Mouse (Mus musculus) midbrain, postnatal 0 days (tissue): ENCODE results near the gene Ddx20. TPM values are rescaled to one million over a fixed set of nuclear protein-coding genes. Genes with fewer than 3 reads are reported as not detected.

Experiments
- ATAC-seq: fragments of 200-750 bp; cut with Nextera tagmentation; 2 replicates; pipeline ENCODE4 v1.8.0; 2017; ENCODE audit warnings: moderate number of reproducible peaks, mild to moderate bottlenecking, moderate TSS enrichment, moderate library complexity; ENCODE audit not compliant: low FRiP score
- DNase-seq: peaks from one replicate; pipeline ENCODE4 v3.0.0-alpha.2; 2015; ENCODE audit warnings: low spot score
- H3K27ac ChIP-seq: fragments of 300-500 bp; sonication (generic); 2 replicates; pipeline ENCODE4 v1.5.1; 2014; ENCODE audit warnings: low read depth, mild to moderate bottlenecking, low read length, mixed read lengths
- H3K27me3 ChIP-seq: fragments of 300-500 bp; sonication (generic); 2 replicates; pipeline ENCODE4 v1.6.1; 2014; ENCODE audit warnings: low read length, control low read depth, mixed read lengths; ENCODE audit not compliant: insufficient read depth
- H3K36me3 ChIP-seq: fragments of 300-500 bp; sonication (generic); 2 replicates; pipeline ENCODE4 v1.6.1; 2014; ENCODE audit warnings: low read length, control low read depth, mixed read lengths; ENCODE audit not compliant: insufficient read depth
- H3K4me1 ChIP-seq: fragments of 300-500 bp; sonication (generic); 2 replicates; pipeline ENCODE4 v1.6.1; 2014; ENCODE audit warnings: mild to moderate bottlenecking, control low read depth, antibody characterized with exemption, low read length, mixed read lengths; ENCODE audit not compliant: insufficient read depth
- H3K4me2 ChIP-seq: fragments of 300-500 bp; sonication (generic); 2 replicates; pipeline ENCODE4 v1.6.1; 2014; ENCODE audit warnings: low read depth, mild to moderate bottlenecking, low read length, mixed read lengths; ENCODE audit not compliant: poor library complexity, severe bottlenecking
- H3K4me3 ChIP-seq: fragments of 300-500 bp; sonication (generic); 2 replicates; pipeline ENCODE4 v1.5.1; 2014; ENCODE audit warnings: low read depth, mild to moderate bottlenecking, low read length, moderate library complexity
- H3K9ac ChIP-seq: fragments of 300-500 bp; sonication (generic); replicated peaks from 2 replicates; pipeline ENCODE4 v1.6.1; 2014; ENCODE audit warnings: mild to moderate bottlenecking, low read length, moderate library complexity, mixed read lengths; ENCODE audit not compliant: poor library complexity, severe bottlenecking
- H3K9me3 ChIP-seq: fragments of 300-500 bp; sonication (generic); 2 replicates; pipeline ENCODE4 v1.6.1; 2016; ENCODE audit warnings: low read length, control low read depth
- CTCF ChIP-seq: IDR thresholded peaks from 2 replicates; pipeline ENCODE4 v1.5.1; 2016; ENCODE audit warnings: antibody characterized with exemption, mild to moderate bottlenecking
- WGBS: fragments of 180-500 bp; shearing (Covaris S2); extraction: QIAGEN DNeasy Blood & Tissue Kit; methylation state at CpG from one replicate; pipeline ENCODE4 v1.1.7; 2014; 5-methylcytosine and 5-hydroxymethylcytosine counted together
- polyA plus RNA-seq: library from polyadenylated mRNA; unstranded; fragments of >200 nt; fragmentation: Nextera tagmentation; extraction: Ambion mirVana; gene quantifications from 2 replicates; pipeline ENCODE4 v1.2.1, GENCODE M21; 2015
- total RNA-seq: library from RNA; depleted of rRNA; stranded (reverse); fragments of >200 nt; gene quantifications from 2 replicates; pipeline ENCODE4 v1.2.3, GENCODE M21; 2014; rRNA removed

The Ddx20 gene
- total RNA-seq (23.0 and 28.7 TPM in 2 replicates), polyA plus RNA-seq (16.5 TPM in 2 replicates)

DNA sequence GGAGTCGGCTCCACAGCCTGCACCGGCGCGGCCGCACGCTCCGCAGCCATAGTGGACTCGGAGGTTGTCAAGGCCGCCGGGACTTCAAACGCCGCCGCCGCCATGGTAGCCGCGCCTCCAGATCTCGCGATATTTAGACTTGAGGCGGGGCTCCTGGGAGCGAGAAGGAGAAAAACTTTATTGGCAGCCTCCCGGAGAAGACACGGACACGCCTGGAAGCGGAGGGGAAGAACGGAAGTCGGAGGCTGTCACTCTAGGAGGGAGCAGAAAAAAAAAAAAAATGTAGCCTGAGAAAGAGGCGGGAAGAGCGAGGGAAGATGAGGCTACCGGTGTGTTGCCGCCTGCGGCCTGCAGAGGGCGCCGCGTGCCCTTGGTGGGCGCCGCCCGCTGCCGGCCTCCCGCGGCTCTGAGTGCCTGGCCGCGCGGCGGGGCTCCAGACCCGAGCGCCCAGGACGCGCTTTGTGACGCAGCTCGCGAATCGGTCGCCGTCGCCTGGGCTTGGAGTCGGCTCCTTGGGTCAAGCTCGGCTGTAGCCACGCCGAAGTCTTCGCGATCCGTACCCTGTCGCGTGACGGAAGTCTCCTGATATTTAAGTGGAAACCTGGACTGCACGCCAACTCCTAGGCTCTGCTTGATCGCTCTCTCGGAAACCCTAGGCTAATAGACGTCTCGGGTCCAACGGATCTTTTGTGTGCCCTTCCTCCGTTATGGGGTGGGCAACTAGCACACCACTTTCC, at the start of gene Ddx20:
Gene Ddx20 (minus strand): TSS at position 251 of the 737 bp plus-strand sequence.
- Histone ChIP-seq H3K9me3 (no peaks in the 10 kb centered on the region), H3K27ac (peak within 1 kb of the TSS; percentile 64; the same call in 1 of the 2 replicates), H3K4me1 (no peaks in the 10 kb centered on the region), H3K4me3 (peak within 1 kb of the TSS; percentile 60), H3K36me3 (peaks cover 5% of the 10 kb centered on the region; the same call in 1 of the 2 replicates), H3K9ac (peak within 1 kb of the TSS; percentile 68), H3K4me2 (peak within 1 kb of the TSS; percentile 59), H3K27me3 (no peaks in the 10 kb centered on the region)
- DNase-seq (peak; percentile 99), ATAC-seq (peak; percentile 97)
- TF ChIP-seq CTCF, result peak; percentile 74
- under 1% methylated on average over 70 of the region's 72 CpGs for WGBS

DNA sequence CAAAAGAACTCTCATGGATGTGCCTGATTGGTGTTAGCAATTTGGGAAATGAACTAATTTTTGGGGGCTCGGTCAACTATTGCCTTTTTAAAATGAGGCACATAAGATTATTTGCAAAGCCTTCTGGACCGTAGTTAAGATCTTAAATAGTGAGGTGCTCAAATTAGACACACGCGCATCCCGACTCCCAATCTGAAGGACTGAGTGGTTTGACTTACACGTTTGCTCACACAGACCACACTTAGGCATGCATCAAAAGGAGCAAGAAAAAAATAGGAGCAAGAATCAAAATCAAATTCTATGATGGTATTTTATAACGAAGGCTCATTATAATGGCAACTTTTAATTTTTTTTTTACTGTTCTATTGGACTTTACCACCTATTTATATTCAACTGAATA, 49.7 kb upstream of the Ddx20 start:
- Histone ChIP-seq H3K4me3 (no peak overlapping the region), H3K9me3 (no peaks in the 10 kb centered on the region), H3K36me3 (peaks cover 6% of the 10 kb centered on the region), H3K27ac (no peak overlapping the region), H3K4me2 (no peak overlapping the region), H3K4me1 (no peaks in the 10 kb centered on the region), H3K9ac (no peak overlapping the region), H3K27me3 (no peaks in the 10 kb centered on the region)
- no peak for ATAC-seq
- no peak for TF ChIP-seq CTCF
- no peak for DNase-seq
- 98% methylated on average over 7 of the region's 7 CpGs for WGBS

DNA sequence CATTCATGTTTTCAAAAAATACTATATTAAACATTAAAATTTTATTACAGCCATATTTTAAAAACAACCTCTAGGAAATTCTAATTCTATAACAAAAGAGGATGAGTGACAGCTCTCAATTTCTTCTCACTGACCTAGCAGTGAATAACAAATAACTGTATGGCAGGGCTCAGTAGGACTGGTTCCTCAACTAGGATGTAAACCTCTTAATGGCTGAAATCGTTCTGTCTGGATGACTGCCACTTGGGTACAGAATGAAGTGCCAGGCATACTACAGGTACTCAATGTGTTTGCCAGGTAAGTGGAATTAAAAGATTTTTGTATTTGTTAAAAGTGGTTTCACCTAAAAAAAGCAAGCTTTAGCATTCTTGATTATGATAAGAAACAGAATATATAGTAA, 48.8 kb upstream of the Ddx20 start:
- no peak for TF ChIP-seq CTCF
- 88% methylated on average over 1 of the region's 1 CpGs for WGBS

DNA sequence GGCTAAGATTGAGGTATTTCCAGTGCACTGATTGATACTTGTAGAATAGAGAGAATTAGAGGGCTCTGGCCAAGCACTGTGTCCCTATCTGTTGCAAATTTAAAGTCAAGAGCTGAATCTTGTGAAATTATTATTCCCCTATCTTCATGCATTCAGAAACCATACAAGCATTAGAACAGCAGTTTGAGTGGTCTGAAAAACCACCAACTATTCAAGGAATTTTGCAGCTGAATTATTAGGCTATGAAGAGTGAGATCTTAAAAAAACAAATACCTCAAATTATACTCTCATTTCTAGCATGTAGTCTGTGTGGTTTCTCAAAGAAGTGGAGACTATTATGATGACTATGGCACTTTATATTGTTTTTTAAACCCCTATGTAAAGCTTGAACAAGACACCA, 47.9 kb upstream of the Ddx20 start:
- H3K9ac ChIP-seq, result no peak overlapping the region
- ATAC-seq (no peak), DNase-seq (no peak)
- H3K4me3 ChIP-seq, result no peak overlapping the region
- no peaks in the 10 kb centered on the region for H3K9me3 ChIP-seq
- no peak overlapping the region for H3K27ac ChIP-seq
- H3K27me3 ChIP-seq, result no peaks in the 10 kb centered on the region
- no peaks in the 10 kb centered on the region for H3K4me1 ChIP-seq
- no peak for TF ChIP-seq CTCF
- no peak overlapping the region for H3K4me2 ChIP-seq
- peaks cover 10% of the 10 kb centered on the region for H3K36me3 ChIP-seq

More for the DNA sequence above, 48.8 kb upstream of the Ddx20 start:
- H3K4me2 ChIP-seq, result no peak overlapping the region
- ATAC-seq, result no peak
- DNase-seq, result no peak
- H3K9me3 ChIP-seq, result no peaks in the 10 kb centered on the region
- no peak overlapping the region for H3K4me3 ChIP-seq
- H3K27me3 ChIP-seq, result no peaks in the 10 kb centered on the region
- no peaks in the 10 kb centered on the region for H3K4me1 ChIP-seq
- H3K9ac ChIP-seq, result no peak overlapping the region
- peaks cover 7% of the 10 kb centered on the region for H3K36me3 ChIP-seq
- H3K27ac ChIP-seq, result no peak overlapping the region

DNA sequence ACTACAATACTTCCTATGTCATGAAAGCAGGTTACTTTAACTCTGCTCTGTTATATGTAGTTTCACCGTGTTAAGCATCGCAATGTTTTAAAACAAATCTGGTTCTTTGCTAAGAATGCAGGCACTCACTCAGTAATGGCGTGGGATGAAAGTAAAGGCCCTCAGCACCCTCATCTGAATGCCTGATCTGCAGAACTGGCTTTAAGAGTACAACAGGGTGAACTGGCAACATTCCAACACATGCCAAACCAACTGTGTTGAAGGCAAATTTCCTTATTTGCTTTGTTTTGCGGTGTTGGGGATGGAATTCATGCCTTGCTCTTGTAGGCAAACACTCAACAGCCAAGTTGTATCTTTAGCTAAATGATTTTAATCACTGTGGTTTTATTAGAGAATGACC, 46.2 kb upstream of the Ddx20 start:
- TF ChIP-seq CTCF, result no peak
- no peak overlapping the region for H3K4me2 ChIP-seq
- no peaks in the 10 kb centered on the region for H3K4me1 ChIP-seq
- H3K9me3 ChIP-seq, result no peaks in the 10 kb centered on the region
- H3K27ac ChIP-seq, result no peak overlapping the region
- DNase-seq (no peak), ATAC-seq (no peak)
- WGBS, result 85% methylated on average over 4 of the region's 4 CpGs
- no peak overlapping the region for H3K4me3 ChIP-seq
- H3K27me3 ChIP-seq, result no peaks in the 10 kb centered on the region
- peaks cover 10% of the 10 kb centered on the region for H3K36me3 ChIP-seq
- H3K9ac ChIP-seq, result no peak overlapping the region

DNA sequence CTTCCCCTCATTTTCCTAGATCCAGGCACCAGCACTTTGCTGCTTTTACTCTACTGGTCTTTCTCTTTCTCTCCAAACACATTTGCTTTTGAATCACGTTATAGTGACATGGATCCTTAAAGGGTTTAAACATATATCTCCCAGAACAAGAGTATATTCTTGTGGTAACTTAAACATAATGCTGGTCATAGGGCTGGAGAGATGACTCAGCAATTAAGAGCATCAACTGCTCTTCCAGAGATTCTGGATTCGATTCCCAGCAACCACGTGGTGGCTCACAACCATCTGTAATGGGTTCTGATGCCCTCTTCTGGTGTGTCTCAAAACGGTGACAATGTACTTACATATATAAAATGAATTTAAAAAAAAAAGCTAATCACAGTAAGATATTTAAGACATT, 45.0 kb upstream of the Ddx20 start:
- no peaks in the 10 kb centered on the region for H3K4me1 ChIP-seq
- no peak for ATAC-seq
- no peak overlapping the region for H3K4me2 ChIP-seq
- 95% methylated on average over 4 of the region's 4 CpGs for WGBS
- H3K9me3 ChIP-seq, result no peaks in the 10 kb centered on the region
- H3K27ac ChIP-seq, result no peak overlapping the region
- no peak overlapping the region for H3K4me3 ChIP-seq
- no peaks in the 10 kb centered on the region for H3K27me3 ChIP-seq
- no peak overlapping the region for H3K9ac ChIP-seq
- H3K36me3 ChIP-seq, result peaks cover 10% of the 10 kb centered on the region
- no peak for TF ChIP-seq CTCF
- no peak for DNase-seq
